Mouse (Mus musculus) limb, embryonic 12.5 days (tissue): ENCODE results near the gene Selplg. TPM values are rescaled to one million over a fixed set of nuclear protein-coding genes. Genes with fewer than 3 reads are reported as not detected.
A peak's percentile ranks its signal among the peaks of the same experiment; 100 is the strongest.

Experiments used
- ATAC-seq: fragments of 200-750 bp; cut with Nextera tagmentation; 2 replicates; pipeline ENCODE4 v1.8.0; 2017; ENCODE audit warnings: low read depth, moderate TSS enrichment; ENCODE audit not compliant: insufficient number of reproducible peaks, insufficient read depth, low FRiP score, low TSS enrichment
- H3K27ac ChIP-seq: fragments of 300-500 bp; sonication (generic); 2 replicates; pipeline ENCODE4 v1.5.1; 2016; ENCODE audit warnings: mild to moderate bottlenecking, moderate library complexity
- H3K27me3 ChIP-seq: fragments of 300-500 bp; sonication (generic); 2 replicates; pipeline ENCODE4 v1.6.1; 2016; ENCODE audit warnings: mild to moderate bottlenecking, moderate library complexity
- H3K36me3 ChIP-seq: fragments of 300-500 bp; sonication (generic); 2 replicates; pipeline ENCODE4 v1.6.1; 2016; ENCODE audit warnings: mild to moderate bottlenecking, moderate library complexity
- H3K4me1 ChIP-seq: fragments of 300-500 bp; sonication (generic); replicated peaks from 2 replicates; pipeline ENCODE4 v1.6.1; 2016
- H3K4me2 ChIP-seq: fragments of 300-500 bp; sonication (generic); 2 replicates; pipeline ENCODE4 v1.6.1; 2016; ENCODE audit warnings: mild to moderate bottlenecking, moderate library complexity
- H3K4me3 ChIP-seq: fragments of 300-500 bp; sonication (generic); replicated peaks from 2 replicates; pipeline ENCODE4 v1.5.1; 2016; ENCODE audit warnings: mild to moderate bottlenecking
- H3K9ac ChIP-seq: fragments of 300-500 bp; sonication (generic); replicated peaks from 2 replicates; pipeline ENCODE4 v1.6.1; 2016; ENCODE audit warnings: mild to moderate bottlenecking, moderate library complexity
- H3K9me3 ChIP-seq: fragments of 300-500 bp; sonication (generic); 2 replicates; pipeline ENCODE4 v1.6.1; 2016; ENCODE audit warnings: mild to moderate bottlenecking, moderate library complexity
- WGBS: fragments of 180-500 bp; shearing (Covaris S2); methylation state at CpG from one replicate; pipeline ENCODE4 v1.1.7; 2016; 5-methylcytosine and 5-hydroxymethylcytosine counted together
- polyA plus RNA-seq: library from polyadenylated mRNA; unstranded; fragments of >200 nt; fragmentation: Nextera tagmentation; extraction: Ambion mirVana; gene quantifications from 2 replicates; pipeline ENCODE4 v1.2.1, GENCODE M21; 2016

Selplg gene
- polyA plus RNA-seq, 1 experiment from 2014 or later = 1.8 TPM

- Histone ChIP-seq H3K4me3 (no peak overlapping the region), H3K4me1 (peaks cover 54% of the 10 kb centered on the region), H3K9ac (no peak overlapping the region), H3K27ac (peak overlapping the region; percentile 86), H3K27me3 (no peaks in the 10 kb centered on the region), H3K9me3 (peaks cover 8% of the 10 kb centered on the region; the same call in 1 of the 2 replicates), H3K36me3 (no peaks in the 10 kb centered on the region), H3K4me2 (peak overlapping the region; percentile 32)
- no peak for ATAC-seq
- 27% methylated on average over 9 of the region's 9 CpGs for WGBS
These were observed 24.7 kb downstream of the Selplg start for GRCm38 (mm10) chr5:113807712-113808111.

- Histone ChIP-seq H3K4me2 (peak overlapping the region; percentile 24), H3K4me1 (peaks cover 59% of the 10 kb centered on the region), H3K9me3 (peaks cover 5% of the 10 kb centered on the region; the same call in 1 of the 2 replicates), H3K27ac (peak overlapping the region; percentile 86), H3K9ac (no peak overlapping the region), H3K36me3 (no peaks in the 10 kb centered on the region), H3K27me3 (no peaks in the 10 kb centered on the region), H3K4me3 (no peak overlapping the region)
- ATAC-seq = no peak
- 14% methylated on average over 10 of the region's 10 CpGs for WGBS
These were observed 26.0 kb downstream of the Selplg start for GRCm38 (mm10) chr5:113806414-113806813.

- peaks cover 66% of the 10 kb centered on the region for H3K4me1 ChIP-seq
- ATAC-seq = no peak
- H3K4me3 ChIP-seq = no peak overlapping the region
- 83% methylated on average over 9 of the region's 9 CpGs for WGBS
- no peaks in the 10 kb centered on the region for H3K9me3 ChIP-seq
- no peaks in the 10 kb centered on the region for H3K36me3 ChIP-seq
- H3K27me3 ChIP-seq = no peaks in the 10 kb centered on the region
- 0 out of 2 replicates have a peak overlapping the region, but pooled peaks have one; percentile 67 for H3K27ac ChIP-seq
- no peak overlapping the region for H3K9ac ChIP-seq
- H3K4me2 ChIP-seq = no peak overlapping the region
These were observed 27.1 kb downstream of the Selplg start for GRCm38 (mm10) chr5:113805301-113805700.

- H3K27ac ChIP-seq = peak overlapping the region; percentile 67
- peaks cover 69% of the 10 kb centered on the region for H3K4me1 ChIP-seq
- H3K36me3 ChIP-seq = no peaks in the 10 kb centered on the region
- H3K27me3 ChIP-seq = no peaks in the 10 kb centered on the region
- no peak overlapping the region for H3K4me2 ChIP-seq
- H3K9me3 ChIP-seq = no peaks in the 10 kb centered on the region
- WGBS = 53% methylated on average over 7 of the region's 7 CpGs
- no peak overlapping the region for H3K9ac ChIP-seq
- H3K4me3 ChIP-seq = no peak overlapping the region
- ATAC-seq = no peak
These were observed 28.0 kb downstream of the Selplg start for GRCm38 (mm10) chr5:113804395-113804966.

GRCm38 (mm10) chr5:113800280-113800679 lies 32.2 kb downstream of the Selplg start, which contains the start of gene Tmem119:
Tmem119 (minus strand) TSS chr5:113800516.
- Histone ChIP-seq H3K4me2 (peak within 1 kb of the TSS; percentile 91), H3K27me3 (no peaks in the 10 kb centered on the region), H3K9me3 (no peaks in the 10 kb centered on the region), H3K4me1 (peaks cover 76% of the 10 kb centered on the region), H3K27ac (peak within 1 kb of the TSS; percentile 97), H3K9ac (peak within 1 kb of the TSS; percentile 73), H3K4me3 (peak within 1 kb of the TSS; percentile 74), H3K36me3 (peaks cover 12% of the 10 kb centered on the region)
- ATAC-seq = peak; percentile 84
- 2% methylated on average over 11 of the region's 11 CpGs for WGBS

GRCm38 (mm10) chr5:113799691-113800090 lies 32.8 kb downstream of the Selplg start:
- H3K4me3 ChIP-seq = peak overlapping the region; percentile 74
- peak overlapping the region; percentile 97 for H3K27ac ChIP-seq
- peaks cover 17% of the 10 kb centered on the region for H3K36me3 ChIP-seq
- no peaks in the 10 kb centered on the region for H3K9me3 ChIP-seq
- peaks cover 78% of the 10 kb centered on the region for H3K4me1 ChIP-seq
- WGBS = 15% methylated on average over 5 of the region's 5 CpGs
- peak overlapping the region; percentile 91 for H3K4me2 ChIP-seq
- peak overlapping the region; percentile 73 for H3K9ac ChIP-seq
- no peak for ATAC-seq
- H3K27me3 ChIP-seq = no peaks in the 10 kb centered on the region

- peak overlapping the region; percentile 73 for H3K9ac ChIP-seq
- no peaks in the 10 kb centered on the region for H3K9me3 ChIP-seq
- no peaks in the 10 kb centered on the region for H3K27me3 ChIP-seq
- ATAC-seq = no peak
- 59% methylated on average over 9 of the region's 9 CpGs for WGBS
- H3K36me3 ChIP-seq = peaks cover 29% of the 10 kb centered on the region
- peak overlapping the region; percentile 97 for H3K27ac ChIP-seq
- peaks cover 78% of the 10 kb centered on the region for H3K4me1 ChIP-seq
- H3K4me2 ChIP-seq = peak overlapping the region; percentile 91
- H3K4me3 ChIP-seq = peak overlapping the region; percentile 74
These were observed 33.9 kb downstream of the Selplg start for GRCm38 (mm10) chr5:113798525-113798924.

GRCm38 (mm10) chr5:113797149-113797882 lies 35.1 kb downstream of the Selplg start:
- Histone ChIP-seq H3K9ac (peak overlapping the region; percentile 73), H3K4me1 (peaks cover 84% of the 10 kb centered on the region), H3K27ac (peak overlapping the region; percentile 97), H3K4me3 (peak overlapping the region; percentile 74), H3K27me3 (no peaks in the 10 kb centered on the region), H3K9me3 (no peaks in the 10 kb centered on the region), H3K36me3 (peaks cover 41% of the 10 kb centered on the region), H3K4me2 (peak overlapping the region; percentile 91)
- ATAC-seq = peak; percentile 1; the same call in 1 of the 2 replicates
- WGBS = 3% methylated on average over 19 of the region's 19 CpGs

- peak overlapping the region; percentile 73 for H3K9ac ChIP-seq
- peaks cover 88% of the 10 kb centered on the region for H3K4me1 ChIP-seq
- WGBS = 4% methylated on average over 13 of the region's 13 CpGs
- ATAC-seq = peak; percentile 66
- H3K27me3 ChIP-seq = no peaks in the 10 kb centered on the region
- peaks cover 43% of the 10 kb centered on the region for H3K36me3 ChIP-seq
- peak overlapping the region; percentile 74 for H3K4me3 ChIP-seq
- peak overlapping the region; percentile 91 for H3K4me2 ChIP-seq
- no peaks in the 10 kb centered on the region for H3K9me3 ChIP-seq
- H3K27ac ChIP-seq = peak overlapping the region; percentile 97
These were observed 35.9 kb downstream of the Selplg start for GRCm38 (mm10) chr5:113796401-113797148.

GRCm38 (mm10) chr5:113791197-113792095 lies 41.0 kb downstream of the Selplg start:
- no peak overlapping the region for H3K4me2 ChIP-seq
- no peak for ATAC-seq
- H3K27me3 ChIP-seq = no peaks in the 10 kb centered on the region
- no peaks in the 10 kb centered on the region for H3K9me3 ChIP-seq
- H3K27ac ChIP-seq = peak overlapping the region; percentile 97
- H3K36me3 ChIP-seq = peaks cover 43% of the 10 kb centered on the region
- no peak overlapping the region for H3K9ac ChIP-seq
- WGBS = 83% methylated on average over 16 of the region's 16 CpGs
- no peak overlapping the region for H3K4me3 ChIP-seq
- H3K4me1 ChIP-seq = peaks cover 98% of the 10 kb centered on the region
